Mouse (Mus musculus): ENCODE measurements around the gene Tnk1.
A peak's percentile ranks its signal among the peaks of the same experiment; 100 is the strongest.
"Not testable (repeated sequence)": the region's sequence is repeated elsewhere in the genome, so short reads cannot be mapped to it uniquely, and the experiment has no call there.

Tnk1 gene

DNA sequence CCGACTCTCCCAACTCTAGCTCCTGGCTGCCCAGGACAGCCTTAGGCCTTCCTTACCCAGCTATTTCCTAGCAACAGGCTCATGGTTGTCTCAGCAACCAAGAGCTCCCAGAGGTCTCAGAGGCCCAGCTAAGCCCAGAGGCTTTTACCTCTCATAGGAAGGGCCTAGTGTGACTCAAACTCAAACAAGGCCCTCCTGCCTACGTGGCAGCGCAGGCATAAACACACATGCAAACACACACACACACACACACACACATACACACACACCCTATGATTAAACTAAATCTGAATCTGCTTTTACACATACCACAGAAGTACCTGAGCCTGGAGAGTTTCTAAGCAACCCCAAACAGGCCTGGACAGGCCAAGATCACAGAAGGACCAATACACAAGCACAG lies 19.9 kb upstream of the Tnk1 start:
- no peak for DNase-seq (ENCODE audit: low spot score)

DNA sequence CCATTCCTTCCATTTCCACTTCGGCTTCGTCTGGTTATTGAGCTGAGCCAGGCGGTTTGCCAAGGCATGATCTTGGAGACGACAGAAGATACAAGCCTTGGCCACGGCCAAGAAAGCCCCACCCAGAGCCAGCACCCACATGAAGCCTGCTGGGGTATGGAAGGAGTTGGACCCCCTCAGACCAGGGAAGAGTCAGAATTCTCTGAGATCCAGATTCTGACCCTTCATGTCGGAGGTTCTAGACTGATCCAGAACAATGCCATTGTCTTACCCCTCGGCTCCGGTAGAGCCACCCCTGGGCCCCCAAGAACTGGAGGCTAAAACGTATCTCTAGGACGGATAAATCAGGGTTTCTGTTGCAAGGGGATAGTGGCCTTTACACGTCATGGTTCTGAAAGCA lies 19.3 kb upstream of the Tnk1 start, which contains the start of gene Tmem95:
TSS of gene Tmem95 (minus strand) at position 141 of the 400 bp plus-strand sequence.
- DNase-seq (ENCODE audit: low spot score): no peak

DNA sequence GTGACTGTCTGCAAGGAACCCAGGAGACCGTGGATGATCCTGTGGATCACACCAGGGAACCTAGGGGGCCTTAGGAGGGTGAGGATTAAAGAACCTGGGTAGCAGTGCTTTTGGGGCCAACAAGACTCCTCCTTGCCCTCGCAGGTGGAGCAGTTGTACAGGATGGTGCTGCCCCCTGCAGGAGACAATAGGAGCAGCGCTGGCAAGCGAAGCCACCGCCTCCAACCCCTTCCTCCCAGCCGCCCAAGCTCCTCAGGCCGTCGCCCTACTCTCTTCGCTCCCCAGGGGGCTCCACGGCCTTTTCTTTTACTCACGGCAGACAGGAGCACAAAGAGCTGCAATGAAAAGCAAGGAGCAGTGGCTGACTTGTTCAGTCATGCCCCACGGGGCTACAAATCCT lies 18.3 kb upstream of the Tnk1 start:
- DNase-seq (ENCODE audit: low spot score): peak; percentile 63

DNA sequence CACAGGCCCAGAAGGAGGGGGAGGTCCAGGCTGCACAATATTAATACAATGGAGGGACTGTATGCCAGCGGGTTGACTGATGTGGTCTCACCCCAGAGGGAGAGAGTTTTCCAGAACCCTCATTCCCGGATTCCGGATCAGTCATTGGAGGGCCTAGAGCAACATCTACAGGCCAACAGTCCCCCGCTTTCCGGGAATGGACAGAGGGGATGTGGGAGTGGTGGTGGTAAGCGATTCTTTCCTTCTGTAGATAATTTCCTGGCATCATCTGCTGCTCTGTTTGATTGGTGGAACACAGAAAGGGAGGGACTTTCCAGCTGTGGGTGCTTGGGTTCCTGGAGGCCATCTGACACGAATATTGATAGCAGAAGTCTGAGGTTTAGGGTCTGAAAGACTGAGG lies 17.7 kb upstream of the Tnk1 start:
- DNase-seq (ENCODE audit: low spot score): no peak

DNA sequence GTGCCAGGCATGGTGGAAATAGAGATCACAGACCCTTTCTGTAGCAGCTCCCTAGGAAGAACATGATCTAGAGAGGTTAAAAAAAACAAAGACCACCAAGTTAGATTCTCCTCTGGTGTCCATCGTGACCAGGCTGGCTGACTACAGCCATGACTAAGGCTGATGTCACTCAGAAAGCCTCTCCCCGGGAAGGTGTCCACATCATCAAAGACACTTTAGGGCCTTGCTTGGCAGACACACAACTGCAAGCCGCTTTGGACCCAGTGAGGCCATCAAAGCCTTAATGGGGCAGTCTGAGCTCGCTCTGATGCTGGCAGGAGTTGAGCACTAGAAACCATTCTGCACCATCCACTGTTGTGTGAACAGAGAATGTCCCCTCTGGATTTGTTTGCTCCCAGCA lies 13.9 kb upstream of the Tnk1 start:
- no peak for DNase-seq (ENCODE audit: low spot score)

DNA sequence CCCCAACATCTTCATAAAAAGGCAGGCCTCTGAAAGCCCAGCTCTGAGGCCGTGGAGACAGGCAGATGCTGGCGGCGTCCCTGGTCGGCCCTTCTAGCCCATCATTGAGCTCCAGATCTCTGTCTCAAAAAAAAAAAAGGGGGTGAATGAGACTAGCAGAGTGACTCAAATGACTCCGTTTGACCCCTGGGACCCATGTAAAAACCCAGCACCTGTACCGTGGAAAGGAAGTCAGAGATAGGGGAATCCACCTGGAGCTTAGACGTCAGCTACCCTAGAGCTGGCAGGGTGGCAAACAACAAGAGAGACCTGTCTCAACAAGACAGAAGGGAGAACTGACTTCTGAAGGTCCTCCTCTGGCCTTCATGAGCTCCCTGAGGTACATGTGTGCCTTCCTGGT lies 13.3 kb upstream of the Tnk1 start:
- no peak for DNase-seq (ENCODE audit: low spot score)

DNA sequence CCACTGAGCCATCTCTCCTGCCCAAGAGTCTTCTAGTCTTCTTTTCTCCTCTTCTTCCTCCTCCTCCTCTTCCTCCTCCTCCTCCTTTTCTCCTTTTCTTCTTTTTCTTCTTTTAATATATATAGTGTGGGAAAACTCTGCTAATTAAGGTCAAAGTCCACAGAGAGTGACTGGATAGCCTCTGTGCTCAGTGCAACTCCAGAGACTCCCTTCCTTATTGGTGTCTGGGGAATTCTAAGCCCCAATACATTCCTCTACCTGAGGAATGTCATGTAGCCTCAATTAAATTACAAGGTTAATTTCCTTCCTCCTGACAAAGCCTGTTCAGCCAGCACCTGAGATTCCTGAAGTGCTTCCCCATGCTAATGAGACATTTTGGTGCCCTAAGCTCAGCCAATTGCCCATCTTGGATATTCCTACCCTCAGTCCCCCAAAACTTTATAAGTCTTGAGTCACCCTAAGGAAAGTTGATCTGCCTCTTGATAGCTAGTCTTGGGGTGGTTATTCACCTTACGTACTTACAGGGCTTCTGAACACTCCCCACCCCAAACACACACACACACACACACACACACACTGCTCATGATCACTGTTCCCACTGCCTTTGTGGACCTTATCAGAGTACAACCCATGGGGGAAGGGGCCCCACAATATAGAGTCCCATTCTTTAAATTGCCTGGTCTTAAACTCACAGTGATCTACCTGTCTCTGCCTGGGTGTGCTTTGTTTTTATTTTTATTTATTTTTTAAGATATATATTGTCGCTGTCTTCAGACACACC lies 11.9 kb upstream of the Tnk1 start:
- DNase-seq (ENCODE audit: low spot score): no peak

DNA sequence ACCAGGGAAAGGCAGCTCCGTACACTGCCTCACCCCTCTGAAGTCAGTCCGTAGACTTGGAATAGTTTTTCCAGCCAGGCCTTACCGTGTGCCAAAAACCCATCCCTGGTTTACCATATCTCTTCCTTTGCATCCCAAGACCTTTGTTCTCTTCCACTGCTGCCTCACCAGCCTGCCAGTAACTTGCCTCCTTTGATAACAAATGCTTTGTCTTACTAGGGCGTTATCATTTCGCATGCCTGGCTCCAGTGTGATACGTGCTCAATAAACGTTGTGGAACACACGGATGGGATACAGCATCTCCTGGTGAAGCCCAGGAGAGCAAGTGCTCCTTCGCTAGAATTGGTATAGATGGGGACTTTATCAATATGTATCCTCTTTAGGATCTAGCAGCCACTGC lies 8.8 kb upstream of the Tnk1 start:
- no peak for DNase-seq (ENCODE audit: low spot score)

DNA sequence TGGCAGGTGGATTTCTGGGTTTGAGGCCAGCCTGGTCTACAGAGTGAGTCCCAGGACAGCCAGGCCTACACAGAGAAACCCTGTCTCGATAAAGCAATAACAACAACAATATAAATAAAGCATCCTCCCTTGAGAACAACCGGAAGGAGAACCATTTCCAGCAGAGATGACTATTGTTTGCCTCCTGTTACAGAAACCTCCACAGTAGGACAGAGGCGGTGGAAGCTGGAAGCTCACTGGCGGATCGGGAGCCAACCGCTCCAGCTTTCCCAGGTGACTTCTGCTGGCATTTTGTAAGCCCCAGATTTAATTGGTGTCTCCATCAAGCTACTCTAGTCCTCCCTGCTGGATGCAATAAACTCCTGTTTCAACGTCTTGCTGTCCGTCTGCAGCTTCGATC lies 7.0 kb upstream of the Tnk1 start:
- DNase-seq (ENCODE audit: low spot score): no peak

DNA sequence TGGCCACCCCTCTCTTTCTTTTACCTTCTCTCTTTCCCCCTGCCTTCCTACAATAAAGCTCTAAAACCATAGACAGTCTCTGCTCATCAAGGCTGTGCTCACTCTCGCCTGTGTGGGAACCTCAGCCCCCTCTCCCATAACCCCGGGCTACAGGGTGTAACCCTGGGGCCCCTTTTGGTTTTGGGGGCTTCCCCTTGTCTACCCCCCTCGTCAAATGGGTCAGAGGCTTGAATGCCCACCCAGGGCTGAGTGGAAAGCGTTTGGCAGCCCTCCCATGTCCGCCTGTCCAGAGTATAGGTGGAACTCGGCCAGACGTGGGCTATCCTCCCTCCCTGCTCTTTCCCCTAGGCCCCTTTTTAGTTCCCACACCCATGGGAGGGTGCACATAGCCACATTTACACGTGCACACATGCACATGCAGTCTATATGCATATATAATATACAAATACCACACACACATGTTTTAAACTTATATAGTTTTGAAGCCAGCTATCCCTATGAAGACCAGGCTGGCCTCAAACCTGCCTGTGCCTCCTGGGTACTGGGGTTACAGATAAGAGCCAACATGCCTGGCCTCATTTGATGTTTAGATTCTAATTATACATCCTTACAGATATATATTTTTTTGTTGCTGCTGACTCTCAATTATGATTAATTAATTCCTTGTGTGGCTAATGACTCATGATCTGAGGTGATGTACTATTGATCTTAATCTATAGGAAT lies 5.8 kb upstream of the Tnk1 start:
- DNase-seq (ENCODE audit: low spot score): no peak

DNA sequence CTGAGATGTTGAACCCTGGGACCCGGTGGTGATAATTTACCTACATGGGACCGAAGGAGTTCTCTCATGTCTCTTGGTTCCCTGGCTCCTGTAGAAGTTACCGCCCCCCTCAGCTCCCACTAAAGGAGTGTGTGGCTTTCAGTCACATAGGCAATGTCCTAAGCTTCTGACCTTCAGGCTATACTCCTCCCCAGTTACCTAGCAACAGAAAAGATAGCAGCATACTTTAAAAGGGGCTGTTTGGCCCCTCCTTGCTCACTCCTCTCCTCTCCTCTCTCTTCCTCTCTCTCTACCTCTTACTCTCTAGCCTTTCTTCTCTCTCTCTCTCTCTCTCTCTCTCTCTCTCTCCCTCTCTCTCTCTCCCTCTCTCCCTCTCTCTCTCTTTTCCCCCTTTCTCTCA lies 5.2 kb upstream of the Tnk1 start:
- DNase-seq (ENCODE audit: low spot score): not testable (repeated sequence)

DNA sequence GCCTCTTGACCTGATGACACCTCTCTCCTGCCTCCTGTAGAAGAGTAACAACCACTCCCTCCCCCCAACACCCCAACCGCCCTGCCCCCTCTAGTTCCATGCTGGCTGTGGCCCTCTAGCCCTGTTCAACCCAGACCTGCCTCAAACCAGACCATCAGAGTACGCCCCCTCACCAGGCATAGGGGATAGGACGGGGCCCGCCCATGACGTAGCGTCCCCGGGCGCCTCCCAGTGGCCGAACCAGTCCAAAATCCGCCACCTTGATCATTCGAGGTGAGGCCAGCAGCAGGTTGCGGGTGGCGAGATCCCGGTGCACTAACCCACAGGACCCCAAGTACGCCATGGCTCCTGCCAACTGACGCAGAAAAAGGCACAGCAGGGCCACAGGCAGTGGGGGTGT lies 3.2 kb downstream of the Tnk1 start:
- no peak for DNase-seq (ENCODE audit: low spot score)

DNA sequence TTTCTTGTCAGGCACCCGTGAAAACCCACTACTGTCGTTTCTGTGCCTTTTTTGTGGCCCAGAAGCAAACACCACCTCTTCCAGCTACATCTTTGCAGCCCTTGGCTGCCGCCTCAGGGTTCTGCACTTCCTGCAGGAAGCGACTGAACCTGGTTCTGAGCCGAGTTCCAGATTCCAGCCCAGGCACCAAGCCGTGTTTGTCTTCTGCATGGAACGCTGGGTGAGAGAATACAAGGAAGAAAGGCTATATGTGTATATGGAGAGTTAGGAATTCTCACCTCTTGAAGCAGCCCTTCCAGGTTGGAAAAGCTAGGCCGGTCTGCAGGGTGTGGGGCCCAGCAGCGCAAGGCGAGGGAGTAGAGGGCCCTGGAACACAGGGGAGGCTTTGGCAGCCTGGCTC lies 3.9 kb downstream of the Tnk1 start:
- no peak for DNase-seq (ENCODE audit: low spot score)

DNA sequence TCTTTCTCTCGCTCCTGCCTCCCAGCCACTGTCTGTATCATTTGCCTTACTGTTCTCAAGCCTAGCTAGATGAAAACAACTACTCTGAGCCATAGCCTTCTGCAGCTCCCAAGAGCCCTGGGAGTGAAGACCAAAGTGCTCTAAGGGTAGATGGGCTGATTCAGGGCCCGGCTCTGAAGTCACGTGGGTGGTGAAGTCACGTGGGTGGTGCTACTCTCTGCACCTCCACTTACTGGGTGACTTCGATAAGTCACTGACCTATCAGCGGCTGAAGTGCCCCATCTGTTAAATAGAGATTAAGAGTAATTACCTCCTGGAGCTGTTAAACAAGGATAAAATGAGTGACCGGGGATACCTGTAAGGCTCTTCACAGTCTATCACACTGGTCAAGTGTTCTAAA lies 4.5 kb downstream of the Tnk1 start:
- no peak for DNase-seq (ENCODE audit: low spot score)

DNA sequence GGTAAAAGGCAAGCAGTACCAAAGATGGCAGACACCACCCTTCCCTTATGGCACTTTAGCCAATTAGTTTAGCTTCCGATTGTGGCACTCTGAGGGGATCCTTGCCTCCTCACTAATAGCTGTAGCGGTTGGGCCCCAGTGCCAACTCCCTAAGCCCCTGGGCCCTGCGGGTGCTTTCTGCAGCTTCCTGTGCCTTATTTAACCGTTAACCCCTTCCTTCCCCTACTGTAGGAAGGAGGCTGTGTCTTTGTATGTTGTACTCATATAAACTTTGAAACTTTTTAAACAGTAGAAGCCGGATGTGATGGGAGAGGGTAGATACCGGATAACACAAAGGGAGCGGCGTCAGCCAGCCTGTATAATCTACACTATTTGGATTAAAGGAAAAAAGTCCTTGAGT lies 7.8 kb downstream of the Tnk1 start:
- DNase-seq (ENCODE audit: low spot score): no peak

DNA sequence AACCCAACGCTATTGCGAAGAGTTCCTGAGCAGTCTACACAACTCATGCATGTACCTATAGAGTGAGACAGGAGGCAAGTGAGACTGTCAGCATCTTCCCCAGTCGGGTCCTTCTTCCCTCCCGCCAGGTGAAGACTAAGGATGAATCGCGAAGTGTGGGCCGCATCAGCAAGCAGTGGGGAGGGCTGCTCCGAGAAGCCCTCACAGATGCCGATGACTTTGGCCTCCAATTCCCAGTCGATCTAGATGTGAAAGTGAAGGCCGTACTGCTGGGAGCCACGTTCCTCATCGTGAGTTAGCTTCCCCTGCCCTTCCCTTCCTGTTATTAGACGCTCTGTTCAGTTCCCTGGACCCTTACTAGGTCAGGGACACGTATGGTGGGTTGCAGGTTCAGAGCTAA lies 8.6 kb downstream of the Tnk1 start:
- DNase-seq (ENCODE audit: low spot score): no peak

DNA sequence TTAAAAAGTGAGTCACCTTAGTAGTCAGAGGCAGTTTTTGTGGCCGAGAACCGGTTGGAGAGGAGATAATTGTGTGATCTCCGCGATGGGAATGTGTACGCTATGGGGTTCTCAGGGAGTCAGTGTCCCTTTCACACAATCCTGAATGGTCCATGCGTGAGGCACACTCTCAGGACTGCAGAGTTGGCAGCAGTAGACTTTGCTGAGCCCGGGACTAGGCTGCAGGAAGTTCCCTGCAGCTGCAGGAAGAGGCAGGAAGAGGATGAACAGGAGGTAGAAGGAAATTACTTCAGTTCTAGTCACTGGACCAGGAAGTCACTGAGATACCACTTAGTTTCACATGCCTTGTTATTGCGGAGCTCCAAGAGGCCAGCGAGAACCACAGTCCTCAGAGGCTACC lies 9.4 kb downstream of the Tnk1 start:
- DNase-seq (ENCODE audit: low spot score): no peak

DNA sequence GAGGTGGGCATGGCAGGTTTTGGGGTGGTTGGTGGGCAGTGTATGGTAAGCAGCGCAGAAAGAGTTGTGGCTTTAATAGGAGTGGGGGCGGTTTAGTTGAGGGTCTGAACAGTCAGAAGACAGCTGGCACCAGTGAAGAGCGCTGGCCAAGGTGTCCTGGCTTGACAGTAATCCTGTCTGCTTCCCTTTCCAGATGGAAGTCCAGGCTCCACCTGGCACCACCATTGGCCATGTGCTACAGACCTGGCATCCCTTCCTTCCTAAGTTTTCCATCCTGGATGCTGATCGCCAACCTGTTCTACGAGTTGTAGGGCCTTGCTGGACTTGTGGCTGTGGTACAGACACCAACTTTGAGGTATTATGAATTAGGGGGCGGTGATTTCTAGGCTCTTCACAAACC lies 10.5 kb downstream of the Tnk1 start:
- DNase-seq (ENCODE audit: low spot score): no peak

DNA sequence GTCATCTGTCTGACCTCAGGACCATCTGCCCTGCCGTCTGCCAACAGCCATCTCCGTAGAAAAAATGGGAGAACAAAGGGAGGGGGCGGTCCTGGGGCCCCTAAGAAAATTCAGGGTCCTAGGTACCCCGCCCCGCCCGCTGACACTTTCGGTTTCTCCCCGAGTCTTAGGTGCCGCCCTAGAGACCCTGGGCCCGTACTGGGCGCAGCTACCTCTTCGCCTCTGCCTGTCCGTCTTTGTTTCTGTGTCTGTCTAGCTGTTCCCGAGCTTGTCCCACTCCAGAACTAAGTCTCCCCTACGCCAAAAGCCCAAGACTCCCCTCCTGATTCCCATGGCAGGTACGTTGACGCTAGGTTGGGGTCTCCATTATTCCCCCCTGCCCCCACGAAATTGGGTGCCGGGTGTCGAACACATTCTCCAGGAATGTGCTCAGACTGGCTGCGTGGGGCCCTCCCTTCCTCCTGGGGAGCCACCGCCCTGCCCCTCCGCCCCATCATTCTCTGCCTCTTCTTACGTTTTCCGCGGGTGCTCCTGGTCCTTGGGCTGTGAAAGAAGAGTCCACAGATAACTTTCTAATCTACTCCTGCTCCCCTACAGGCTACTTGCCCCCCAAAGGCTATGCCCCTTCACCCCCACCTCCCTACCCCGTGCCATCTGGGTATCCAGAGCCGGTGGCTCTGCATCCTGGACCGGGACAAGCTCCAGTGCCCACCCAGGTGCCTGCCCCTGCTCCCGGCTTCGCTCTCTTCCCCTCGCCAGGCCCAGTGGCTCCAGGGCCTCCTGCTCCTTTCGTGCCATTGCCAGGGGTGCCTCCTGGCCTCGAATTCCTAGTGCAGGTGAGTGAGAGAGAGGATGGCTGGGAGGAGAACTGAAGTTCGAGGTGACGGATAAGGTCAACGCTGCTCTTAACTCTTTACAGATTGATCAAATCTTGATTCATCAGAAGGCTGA lies 11.5 kb downstream of the Tnk1 start:
- DNase-seq (ENCODE audit: low spot score): no peak

DNA sequence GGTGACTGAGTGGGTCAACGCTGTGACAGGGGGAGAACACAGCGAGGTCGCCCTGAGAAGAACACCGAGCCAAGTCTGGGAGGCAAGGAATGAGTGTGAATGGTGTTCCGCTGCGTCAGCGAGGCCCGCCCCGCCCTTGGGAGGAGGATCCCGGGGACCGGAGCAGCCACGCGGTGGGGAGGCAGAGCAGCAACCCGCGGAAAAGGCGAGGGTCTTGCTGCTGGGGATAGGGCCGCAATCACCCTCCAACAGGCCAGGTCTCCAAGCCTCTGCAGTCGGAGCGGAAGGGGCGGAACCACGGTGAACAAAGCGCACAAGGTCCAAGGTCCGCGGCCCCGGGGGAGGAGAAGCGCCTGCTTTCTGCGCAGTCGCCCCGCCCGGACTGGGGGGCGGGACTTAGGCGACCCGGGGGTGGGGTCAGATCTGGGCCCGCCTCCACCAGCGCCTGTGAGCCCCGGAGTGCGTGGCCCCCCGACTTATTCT lies 12.3 kb downstream of the Tnk1 start, which contains the start of gene Plscr3:
TSS of gene Plscr3 (plus strand) at position 179 of the 483 bp plus-strand sequence.
- peak; percentile 88 for DNase-seq (ENCODE audit: low spot score)

DNA sequence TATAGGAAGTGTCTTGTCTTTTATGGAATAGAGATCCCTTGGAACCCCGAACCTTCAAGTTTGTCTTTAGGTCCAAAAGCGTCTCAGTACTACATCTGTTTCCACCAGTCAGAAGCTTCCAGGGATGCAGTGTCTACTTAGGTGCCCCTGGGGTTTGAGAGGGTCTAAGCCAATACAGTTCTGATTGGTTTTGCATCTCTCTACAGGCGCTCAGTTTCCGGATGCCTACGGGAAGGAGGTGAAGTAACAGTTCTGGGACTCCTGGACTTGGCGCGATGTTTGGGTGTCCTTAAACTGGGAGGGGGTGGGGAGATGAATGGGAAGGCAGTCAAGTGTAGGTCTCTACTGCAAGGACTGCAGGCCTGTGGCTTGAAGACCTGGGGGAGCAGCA lies 19.8 kb downstream of the Tnk1 start:
- no peak for DNase-seq (ENCODE audit: low spot score)

DNA sequence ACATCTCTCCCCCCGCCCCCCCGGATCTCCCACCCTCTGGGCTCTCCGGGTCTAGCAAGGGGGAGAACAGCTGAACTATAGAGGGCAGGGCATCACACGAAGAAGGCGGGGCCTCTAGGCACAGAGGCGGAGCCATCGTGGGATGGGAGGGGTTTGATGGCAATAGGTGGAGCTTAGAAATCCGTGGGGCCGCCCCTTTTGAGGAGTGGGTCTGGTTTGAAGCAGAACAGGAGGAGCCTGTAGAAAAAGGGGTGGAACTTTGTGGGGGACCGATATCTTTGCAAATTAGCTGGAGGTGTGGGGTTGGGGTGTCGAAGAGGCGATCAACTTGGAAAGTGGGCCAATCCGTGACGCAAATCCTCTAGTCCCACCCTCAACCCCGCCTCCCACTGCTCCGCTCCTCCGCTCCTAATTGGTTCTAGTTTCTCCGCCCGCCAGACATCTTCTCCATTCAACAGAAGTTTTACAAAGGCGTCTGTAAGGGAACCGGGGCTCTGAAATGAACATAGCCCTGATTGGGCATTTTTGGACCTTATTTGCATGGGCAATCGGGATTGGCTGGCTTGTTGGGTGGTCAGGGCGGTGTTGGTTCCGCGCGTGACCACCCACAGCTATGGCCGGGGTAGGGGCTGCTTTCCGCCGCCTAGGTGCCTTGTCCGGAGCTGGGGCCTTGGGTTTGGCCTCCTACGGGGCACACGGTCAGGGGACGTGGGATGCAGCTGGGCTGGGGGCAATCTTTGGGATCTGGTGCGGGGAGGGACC lies 20.4 kb downstream of the Tnk1 start, which contains the start of gene Tmem256:
TSS of gene Tmem256 (plus strand) at position 563 of the 762 bp plus-strand sequence.
- DNase-seq (ENCODE audit: low spot score): peak; percentile 96

Measured in ovary, adult 18-20 months (tissue).